Mouse (Mus musculus) stomach, postnatal 0 days (tissue): Measurements from ENCODE around the gene Srm.

ENCODE experiments used
- CTCF ChIP-seq: IDR thresholded peaks from 2 replicates; pipeline ENCODE4 v1.5.1; 2016; ENCODE audit warnings: antibody characterized with exemption, low read depth, mild to moderate bottlenecking, moderate library complexity
- EP300 ChIP-seq: optimal IDR thresholded peaks from 2 replicates; pipeline ENCODE3; 2016; ENCODE audit warnings: antibody characterized with exemption

GRCm38 (mm10) chr4:148562676-148563075, 28.6 kb upstream of the Srm start:
- no peak for TF ChIP-seq EP300
- no peak for TF ChIP-seq CTCF
